Mouse (Mus musculus): ENCODE results near the gene Dennd1b. TPM values are rescaled to one million over a fixed set of nuclear protein-coding genes. Genes with fewer than 3 reads are reported as not detected.

The Dennd1b gene
- polyA plus RNA-seq, 1 experiment from 2014 or later = 6.7 TPM

- H3K27ac ChIP-seq (replicated peaks) = peak overlapping the region; percentile 81
- ATAC-seq (ENCODE audit: insufficient number of reproducible peaks, low FRiP score, low TSS enrichment, low read depth) = peak; percentile 81
- peak overlapping the region; percentile 75 for H3K9ac ChIP-seq
- peaks cover 6% of the 10 kb centered on the region for H3K4me1 ChIP-seq
- no peaks in the 10 kb centered on the region for H3K9me3 ChIP-seq (replicated peaks)
- no peaks in the 10 kb centered on the region for H3K27me3 ChIP-seq
- peak overlapping the region; percentile 74 for H3K4me2 ChIP-seq (replicated peaks)
- 0% methylated on average over 42 of the region's 50 CpGs for WGBS
- peak overlapping the region; percentile 82 for H3K4me3 ChIP-seq (replicated peaks)
- H3K36me3 ChIP-seq = no peaks in the 10 kb centered on the region
These were observed 728 bp downstream of the Dennd1b start for GRCm38 (mm10) chr1:138963868-138964458.

GRCm38 (mm10) chr1:138965069-138965468 lies 1.8 kb downstream of the Dennd1b start:
- no peaks in the 10 kb centered on the region for H3K27me3 ChIP-seq
- no peak for ATAC-seq (ENCODE audit: insufficient number of reproducible peaks, low FRiP score, low TSS enrichment, low read depth)
- no peaks in the 10 kb centered on the region for H3K36me3 ChIP-seq
- no peak overlapping the region for H3K4me2 ChIP-seq (replicated peaks)
- no peaks in the 10 kb centered on the region for H3K9me3 ChIP-seq (replicated peaks)
- no peak overlapping the region for H3K27ac ChIP-seq (replicated peaks)
- no peak overlapping the region for H3K4me3 ChIP-seq (replicated peaks)
- H3K9ac ChIP-seq = no peak overlapping the region
- peaks cover 6% of the 10 kb centered on the region for H3K4me1 ChIP-seq

DNA sequence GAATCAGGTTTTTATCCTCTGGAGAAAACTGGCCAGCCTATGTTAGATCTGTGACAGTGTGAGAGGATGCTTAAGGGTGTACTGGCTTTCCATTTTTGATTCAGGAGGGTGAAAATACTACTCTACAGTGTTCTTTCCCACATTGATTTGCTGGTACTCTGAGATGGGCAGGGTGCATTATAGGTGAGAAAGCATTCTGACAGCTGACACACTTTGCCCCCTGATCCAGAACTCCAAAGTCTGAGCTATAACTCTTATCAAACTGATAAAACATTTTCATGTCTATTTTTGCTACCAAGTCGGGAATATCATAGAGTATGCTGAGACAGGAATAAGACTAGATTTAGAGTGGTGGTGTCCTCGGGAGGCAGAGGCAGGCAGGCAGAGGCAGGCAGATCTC lies 2.3 kb downstream of the Dennd1b start:
- Histone ChIP-seq H3K9ac (no peak overlapping the region), H3K4me1 (peaks cover 6% of the 10 kb centered on the region), H3K27me3 (no peaks in the 10 kb centered on the region), H3K27ac (replicated peaks) (no peak overlapping the region), H3K4me3 (replicated peaks) (no peak overlapping the region), H3K9me3 (replicated peaks) (no peaks in the 10 kb centered on the region), H3K4me2 (replicated peaks) (no peak overlapping the region), H3K36me3 (no peaks in the 10 kb centered on the region)
- WGBS = 96% methylated on average over 2 of the region's 2 CpGs
- no peak for ATAC-seq (ENCODE audit: insufficient number of reproducible peaks, low FRiP score, low TSS enrichment, low read depth)

DNA sequence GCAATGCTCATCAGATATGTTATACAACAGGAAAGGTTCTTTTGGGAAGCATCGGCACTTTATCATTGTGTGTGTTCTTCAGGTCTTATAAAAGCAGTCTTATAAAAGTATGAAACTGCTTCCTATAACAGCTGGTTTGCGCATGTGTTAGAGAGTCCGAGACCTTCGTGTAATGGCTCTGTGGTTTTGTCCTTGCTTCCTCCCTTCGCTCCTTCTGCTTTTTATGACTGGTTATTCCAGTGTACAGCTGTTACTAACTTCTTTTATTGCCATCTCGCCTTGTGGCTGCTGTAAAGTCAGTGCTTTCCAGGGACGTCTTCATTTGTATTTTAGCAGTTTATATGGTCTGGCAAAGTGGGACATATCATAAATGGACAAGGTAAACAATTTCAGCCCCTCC lies 4.2 kb downstream of the Dennd1b start:
- 83% methylated on average over 7 of the region's 7 CpGs for WGBS
- no peak overlapping the region for H3K9ac ChIP-seq
- H3K4me1 ChIP-seq = peaks cover 6% of the 10 kb centered on the region
- no peaks in the 10 kb centered on the region for H3K9me3 ChIP-seq (replicated peaks)
- no peak overlapping the region for H3K4me2 ChIP-seq (replicated peaks)
- H3K27me3 ChIP-seq = no peaks in the 10 kb centered on the region
- no peak for ATAC-seq (ENCODE audit: insufficient number of reproducible peaks, low FRiP score, low TSS enrichment, low read depth)
- H3K27ac ChIP-seq (replicated peaks) = no peak overlapping the region
- H3K36me3 ChIP-seq = no peaks in the 10 kb centered on the region
- no peak overlapping the region for H3K4me3 ChIP-seq (replicated peaks)

GRCm38 (mm10) chr1:138970053-138970452 lies 6.8 kb downstream of the Dennd1b start:
- H3K4me2 ChIP-seq (replicated peaks) = no peak overlapping the region
- no peaks in the 10 kb centered on the region for H3K27me3 ChIP-seq
- no peak for ATAC-seq (ENCODE audit: insufficient number of reproducible peaks, low FRiP score, low TSS enrichment, low read depth)
- H3K4me1 ChIP-seq = no peaks in the 10 kb centered on the region
- H3K9ac ChIP-seq = no peak overlapping the region
- no peaks in the 10 kb centered on the region for H3K36me3 ChIP-seq
- H3K4me3 ChIP-seq (replicated peaks) = no peak overlapping the region
- H3K9me3 ChIP-seq (replicated peaks) = no peaks in the 10 kb centered on the region
- H3K27ac ChIP-seq (replicated peaks) = no peak overlapping the region
- 84% methylated on average over 4 of the region's 4 CpGs for WGBS

DNA sequence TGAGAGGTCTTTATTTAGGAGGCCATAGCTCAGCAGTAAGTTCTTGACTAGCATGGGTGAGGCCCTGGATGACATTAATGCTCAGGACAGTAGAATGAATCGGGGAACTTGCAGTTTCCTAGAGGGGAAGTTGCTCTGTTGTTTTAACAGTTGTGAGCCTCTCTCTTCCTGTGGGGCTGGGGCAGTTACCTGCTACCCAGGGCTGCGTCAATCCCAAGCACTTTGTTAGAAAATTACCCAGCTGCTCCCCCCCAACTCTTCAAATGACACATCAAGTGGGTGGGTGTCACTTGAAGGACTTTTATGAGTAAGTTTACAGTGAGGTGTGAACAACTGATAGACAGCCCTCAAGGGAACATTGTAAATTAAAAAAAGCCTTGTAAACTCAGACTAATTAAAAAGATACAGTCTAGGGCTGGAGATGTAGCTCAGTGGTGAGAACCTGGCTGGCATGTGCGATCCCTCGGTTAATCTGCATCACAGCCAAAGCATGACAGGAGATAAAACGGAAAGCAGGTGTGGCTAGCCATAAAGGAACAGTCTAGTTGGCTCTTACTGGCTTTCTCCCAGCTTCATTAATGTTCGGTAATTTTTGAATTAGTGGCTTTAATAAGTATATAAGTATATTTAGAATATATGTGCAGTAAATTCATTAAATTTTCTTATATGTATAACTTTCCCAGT lies 10.4 kb downstream of the Dennd1b start:
- 74% methylated on average over 6 of the region's 6 CpGs for WGBS
- H3K4me1 ChIP-seq = no peaks in the 10 kb centered on the region
- H3K4me2 ChIP-seq (replicated peaks) = no peak overlapping the region
- no peak overlapping the region for H3K4me3 ChIP-seq (replicated peaks)
- no peaks in the 10 kb centered on the region for H3K27me3 ChIP-seq
- no peak for ATAC-seq (ENCODE audit: insufficient number of reproducible peaks, low FRiP score, low TSS enrichment, low read depth)
- no peaks in the 10 kb centered on the region for H3K36me3 ChIP-seq
- no peaks in the 10 kb centered on the region for H3K9me3 ChIP-seq (replicated peaks)
- H3K9ac ChIP-seq = no peak overlapping the region
- no peak overlapping the region for H3K27ac ChIP-seq (replicated peaks)

DNA sequence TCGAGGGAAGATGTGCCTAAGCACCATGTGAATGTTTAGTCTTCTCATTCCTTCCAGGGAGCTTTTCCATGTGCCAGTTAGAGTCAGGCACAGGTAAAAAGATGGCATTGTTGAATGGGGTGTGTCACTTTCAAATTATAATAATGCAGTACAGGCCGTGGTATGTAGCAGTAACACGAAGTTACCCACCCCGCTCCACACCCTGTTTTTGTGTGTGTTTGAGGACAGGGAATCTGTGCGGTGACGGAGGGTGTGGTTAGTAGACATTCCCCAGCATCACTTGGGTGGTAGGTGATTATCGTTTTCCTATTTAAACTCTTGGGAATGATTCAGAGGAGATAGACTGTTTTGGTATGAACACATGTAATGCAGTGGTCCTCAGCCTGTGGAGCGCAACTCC lies 11.6 kb downstream of the Dennd1b start:
- Histone ChIP-seq H3K9me3 (replicated peaks) (no peaks in the 10 kb centered on the region), H3K4me2 (replicated peaks) (no peak overlapping the region), H3K4me1 (no peaks in the 10 kb centered on the region), H3K27me3 (no peaks in the 10 kb centered on the region), H3K9ac (no peak overlapping the region), H3K4me3 (replicated peaks) (no peak overlapping the region), H3K36me3 (no peaks in the 10 kb centered on the region), H3K27ac (replicated peaks) (no peak overlapping the region)
- 74% methylated on average over 8 of the region's 8 CpGs for WGBS
- ATAC-seq (ENCODE audit: insufficient number of reproducible peaks, low FRiP score, low TSS enrichment, low read depth) = no peak

DNA sequence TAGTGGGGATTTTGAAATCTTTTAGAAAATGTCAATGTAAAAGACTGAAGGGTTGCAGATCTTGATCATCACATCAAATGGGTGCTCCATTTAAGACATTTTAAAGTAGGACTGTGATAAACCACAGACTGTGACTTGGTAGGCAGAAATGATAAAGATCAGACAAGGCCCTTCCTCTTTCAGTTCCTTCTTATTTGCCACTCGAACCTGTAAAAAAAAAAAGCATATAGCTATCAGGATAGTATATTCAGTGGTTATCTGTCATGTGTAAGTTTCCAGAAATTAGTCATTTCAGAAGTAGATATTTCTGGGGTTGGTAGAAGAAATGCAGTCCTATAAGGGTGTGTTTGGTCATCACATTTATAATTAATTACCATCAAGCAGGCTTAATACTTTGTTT lies 12.7 kb downstream of the Dennd1b start:
- no peak for ATAC-seq (ENCODE audit: insufficient number of reproducible peaks, low FRiP score, low TSS enrichment, low read depth)
- no peaks in the 10 kb centered on the region for H3K9me3 ChIP-seq (replicated peaks)

DNA sequence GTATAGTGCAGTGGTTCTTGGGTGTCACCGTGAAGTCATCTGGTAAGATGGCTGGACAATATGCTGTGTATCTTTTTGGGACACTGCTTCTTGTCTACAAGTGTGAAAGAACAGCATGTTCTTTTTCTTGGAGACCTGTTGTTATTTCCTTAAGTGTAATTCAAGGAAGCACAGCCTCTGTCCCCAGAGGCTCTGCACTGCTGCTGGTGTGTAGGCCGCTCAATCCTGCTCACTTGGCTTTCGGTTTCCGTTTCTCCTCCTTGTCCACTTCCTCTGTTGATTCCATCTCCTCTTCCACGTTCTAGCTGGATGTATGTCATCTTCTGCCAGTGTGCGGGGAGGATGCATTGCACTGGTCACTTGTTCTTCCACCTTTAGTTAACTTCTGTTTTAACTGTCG lies 19.0 kb downstream of the Dennd1b start:
- WGBS = 70% methylated on average over 7 of the region's 7 CpGs
- Histone ChIP-seq H3K9ac (no peak overlapping the region), H3K9me3 (replicated peaks) (no peaks in the 10 kb centered on the region), H3K4me1 (0 out of 2 replicates have a peak, but pooled peaks cover 4% of the 10 kb centered on the region), H3K36me3 (no peaks in the 10 kb centered on the region), H3K27ac (replicated peaks) (no peak overlapping the region), H3K4me2 (replicated peaks) (no peak overlapping the region), H3K27me3 (no peaks in the 10 kb centered on the region), H3K4me3 (replicated peaks) (no peak overlapping the region)
- ATAC-seq (ENCODE audit: insufficient number of reproducible peaks, low FRiP score, low TSS enrichment, low read depth) = no peak

More for the DNA sequence above, 12.7 kb downstream of the Dennd1b start:
- no peaks in the 10 kb centered on the region for H3K4me1 ChIP-seq
- H3K4me2 ChIP-seq (replicated peaks) = no peak overlapping the region
- no peaks in the 10 kb centered on the region for H3K36me3 ChIP-seq
- no peak overlapping the region for H3K4me3 ChIP-seq (replicated peaks)
- no peak overlapping the region for H3K9ac ChIP-seq
- H3K27ac ChIP-seq (replicated peaks) = no peak overlapping the region
- no peaks in the 10 kb centered on the region for H3K27me3 ChIP-seq
- 67% methylated on average over 1 of the region's 1 CpGs for WGBS

DNA sequence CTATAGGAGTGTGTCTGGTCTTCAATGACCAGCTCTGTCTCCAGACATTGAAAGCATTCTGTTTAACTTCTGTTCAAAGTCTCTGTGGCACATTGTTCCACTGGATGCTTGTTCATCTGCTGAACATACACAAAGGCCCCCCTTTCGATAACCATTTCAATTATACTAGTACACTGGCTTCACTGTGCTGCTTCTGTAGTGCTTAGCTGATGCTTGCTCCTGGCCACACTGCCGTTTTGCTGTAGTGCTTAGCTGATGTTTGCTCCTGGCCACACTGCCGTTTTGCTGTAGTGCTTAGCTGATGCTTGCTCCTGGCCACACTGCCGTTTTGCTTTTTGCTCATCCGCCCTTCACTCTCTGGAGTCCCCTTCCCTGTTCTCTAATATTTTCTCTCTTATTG lies 19.4 kb downstream of the Dennd1b start:
- 60% methylated on average over 5 of the region's 5 CpGs for WGBS
- H3K9ac ChIP-seq = no peak overlapping the region
- no peaks in the 10 kb centered on the region for H3K9me3 ChIP-seq (replicated peaks)
- H3K4me2 ChIP-seq (replicated peaks) = no peak overlapping the region
- 0 out of 2 replicates have a peak, but pooled peaks cover 4% of the 10 kb centered on the region for H3K4me1 ChIP-seq
- H3K27me3 ChIP-seq = no peaks in the 10 kb centered on the region
- H3K36me3 ChIP-seq = no peaks in the 10 kb centered on the region
- ATAC-seq (ENCODE audit: insufficient number of reproducible peaks, low FRiP score, low TSS enrichment, low read depth) = no peak
- no peak overlapping the region for H3K4me3 ChIP-seq (replicated peaks)
- H3K27ac ChIP-seq (replicated peaks) = no peak overlapping the region

DNA sequence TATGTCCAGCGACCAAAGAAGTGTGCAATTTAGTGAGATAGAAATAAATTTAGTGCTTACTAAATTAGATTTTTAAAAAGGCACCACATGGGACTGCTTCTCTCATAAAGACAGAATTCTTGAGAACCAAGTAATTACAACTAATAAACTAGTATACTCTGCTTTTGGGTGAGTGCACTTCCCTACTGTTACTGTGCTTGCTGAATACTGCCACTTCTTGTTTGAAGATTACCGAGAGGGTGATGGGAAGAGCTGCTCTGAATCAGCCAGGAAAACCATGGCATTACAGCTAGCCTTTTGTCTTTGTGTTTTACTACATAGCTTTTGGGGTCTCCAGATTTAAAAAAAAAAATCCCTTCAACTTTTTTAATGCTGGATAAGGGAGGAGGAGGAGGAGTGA lies 19.8 kb downstream of the Dennd1b start:
- Histone ChIP-seq H3K27ac (replicated peaks) (no peak overlapping the region), H3K36me3 (no peaks in the 10 kb centered on the region), H3K9ac (no peak overlapping the region), H3K27me3 (no peaks in the 10 kb centered on the region), H3K4me2 (replicated peaks) (no peak overlapping the region), H3K4me3 (replicated peaks) (no peak overlapping the region), H3K9me3 (replicated peaks) (no peaks in the 10 kb centered on the region), H3K4me1 (0 out of 2 replicates have a peak, but pooled peaks cover 4% of the 10 kb centered on the region)
- ATAC-seq (ENCODE audit: insufficient number of reproducible peaks, low FRiP score, low TSS enrichment, low read depth) = no peak
- 63% methylated on average over 2 of the region's 2 CpGs for WGBS

- H3K27me3 ChIP-seq = no peaks in the 10 kb centered on the region
- no peak overlapping the region for H3K27ac ChIP-seq (replicated peaks)
- H3K9ac ChIP-seq = no peak overlapping the region
- ATAC-seq (ENCODE audit: insufficient number of reproducible peaks, low FRiP score, low TSS enrichment, low read depth) = peak; percentile 34; the same call in 1 of the 2 replicates
- no peaks in the 10 kb centered on the region for H3K9me3 ChIP-seq (replicated peaks)
- H3K4me3 ChIP-seq (replicated peaks) = no peak overlapping the region
- no peaks in the 10 kb centered on the region for H3K36me3 ChIP-seq
- H3K4me2 ChIP-seq (replicated peaks) = no peak overlapping the region
- WGBS = 62% methylated on average over 6 of the region's 6 CpGs
- H3K4me1 ChIP-seq = 0 out of 2 replicates have a peak, but pooled peaks cover 4% of the 10 kb centered on the region
These were observed 20.2 kb downstream of the Dennd1b start for GRCm38 (mm10) chr1:138983465-138983864.
